Mouse (Mus musculus): Measurements from ENCODE around the gene Copg2.

DNA sequence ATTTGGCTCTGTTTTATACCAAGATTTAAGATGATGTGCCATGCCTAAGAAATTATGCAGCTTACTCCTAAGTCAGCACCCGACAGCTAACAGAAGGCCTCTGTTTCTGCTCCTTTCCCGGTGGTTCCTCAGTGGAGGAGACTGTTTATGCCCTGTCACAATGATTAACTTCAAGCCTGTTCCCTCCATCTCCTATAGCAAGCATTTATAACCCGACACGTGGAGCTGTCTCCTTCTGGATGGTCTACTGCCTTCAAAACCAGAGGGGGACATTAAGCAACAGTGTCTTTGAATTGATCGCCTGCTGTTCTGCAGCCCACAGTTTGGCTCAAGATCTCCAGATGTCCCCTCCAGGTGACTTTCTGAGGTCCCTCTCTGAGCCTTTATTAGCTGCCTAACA is 42.7 kb upstream of the Copg2 start:
- TF ChIP-seq CTCF (IDR thresholded peaks at IDR 0.05; ENCODE audit: low read depth, low read length) (no peak), POLR2A (IDR thresholded peaks at IDR 0.05; ENCODE audit: insufficient read depth, low read length) (no peak), EP300 (IDR thresholded peaks at IDR 0.05; ENCODE audit: insufficient read depth, low read depth, low read length) (no peak)

Data from ES-Bruce4 (cell line).